Mouse (Mus musculus): Measurements from ENCODE around the gene Bap1. TPM values are rescaled to one million over a fixed set of nuclear protein-coding genes. Genes with fewer than 3 reads are reported as not detected.

Bap1 gene
- total and polyA plus RNA-seq, 3 experiments, result 59.5 to 72.0 (median 60.5) TPM

Other genes with a start within 250 kb of the Bap1 start
- 100 to 1,000 TPM; 234 to 254 TPM for gene Spcs1, start 249.8 kb upstream of the Bap1 start, total RNA-seq (2021)
- gene Spcs1, start 249.8 kb upstream of the Bap1 start, polyA plus RNA-seq (2012; rRNA removed), result 60.5 and 69.4 TPM in 2 replicates
- 10 to 100 TPM; 45.7 to 48.9 TPM for gene Pbrm1, start 232.3 kb upstream of the Bap1 start, total RNA-seq (2021)
- 9.3 and 9.7 TPM in 2 replicates for gene Pbrm1, start 232.3 kb upstream of the Bap1 start, polyA plus RNA-seq (2012; rRNA removed)
- 100 to 1,000 TPM in 1 of 2 experiments, 10 to 100 TPM in 1; 54.3 to 140 TPM for gene Gnl3, start 232.3 kb upstream of the Bap1 start, total RNA-seq (2021)
- gene Gnl3, start 232.3 kb upstream of the Bap1 start, polyA plus RNA-seq (2012; rRNA removed), result 5.8 and 8.3 TPM in 2 replicates
- 10 to 100 TPM; 71.2 to 84.4 TPM for gene Smim4, start 122.5 kb upstream of the Bap1 start, total RNA-seq (2021)
- 133 TPM in 2 replicates for gene Smim4, start 122.5 kb upstream of the Bap1 start, polyA plus RNA-seq (2012; rRNA removed)
- 10 to 100 TPM; 22.5 to 33.3 TPM for gene Nt5dc2, start 120.4 kb upstream of the Bap1 start, total RNA-seq (2021)
- gene Nt5dc2, start 120.4 kb upstream of the Bap1 start, polyA plus RNA-seq (2012; rRNA removed), result 107 and 124 TPM in 2 replicates
- 10 to 100 TPM; 55.8 to 67.6 TPM for gene Stab1, start 82.8 kb upstream of the Bap1 start, total RNA-seq (2021)
- gene Stab1, start 82.8 kb upstream of the Bap1 start, polyA plus RNA-seq (2012; rRNA removed), result 80.5 and 82.1 TPM in 2 replicates
- 1 to 10 TPM; 1.3 to 1.7 TPM for gene Tnnc1, start 43.1 kb upstream of the Bap1 start, total RNA-seq (2021)
- 0.36 TPM in 1 of 2 replicates, not detected in the other for gene Tnnc1, start 43.1 kb upstream of the Bap1 start, polyA plus RNA-seq (2012; rRNA removed)
- gene Nisch, start 34.5 kb upstream of the Bap1 start, total RNA-seq (2021), result 100 to 1,000 TPM; 249 to 309 TPM
- 412 and 462 TPM in 2 replicates for gene Nisch, start 34.5 kb upstream of the Bap1 start, polyA plus RNA-seq (2012; rRNA removed)
- gene Sema3g, start 33.6 kb upstream of the Bap1 start, total RNA-seq (2021), result 10 to 100 TPM in 1 of 2 experiments, 1 to 10 TPM in 1; 5.2 to 11.2 TPM
- gene Sema3g, start 33.6 kb upstream of the Bap1 start, polyA plus RNA-seq (2012; rRNA removed), result 8.7 and 10.9 TPM in 2 replicates
- gene Phf7, start 133 bp upstream of the Bap1 start, total RNA-seq (2021), result 1 to 10 TPM; 6.1 to 7.3 TPM
- gene Phf7, start 133 bp upstream of the Bap1 start, polyA plus RNA-seq (2012; rRNA removed), result 4.6 and 4.8 TPM in 2 replicates
- gene Dnah1, start 72.4 kb downstream of the Bap1 start, total RNA-seq (2021), result 1 to 10 TPM; 1.7 to 2.1 TPM
- gene Dnah1, start 72.4 kb downstream of the Bap1 start, polyA plus RNA-seq (2012; rRNA removed), result 0.71 and 1.3 TPM in 2 replicates
- 10 to 100 TPM; 37.3 to 53.5 TPM for gene Capn7, start 85.2 kb downstream of the Bap1 start, total RNA-seq (2021)
- gene Capn7, start 85.2 kb downstream of the Bap1 start, polyA plus RNA-seq (2012; rRNA removed), result 12.7 and 13.0 TPM in 2 replicates
- gene Sh3bp5, start 184.6 kb downstream of the Bap1 start, total RNA-seq (2021), result 100 to 1,000 TPM; 111 to 164 TPM
- 21.1 and 28.5 TPM in 2 replicates for gene Sh3bp5, start 184.6 kb downstream of the Bap1 start, polyA plus RNA-seq (2012; rRNA removed)
- gene Eaf1, start 242.9 kb downstream of the Bap1 start, total RNA-seq (2021), result 10 to 100 TPM; 51.9 to 76.2 TPM
- gene Eaf1, start 242.9 kb downstream of the Bap1 start, polyA plus RNA-seq (2012; rRNA removed), result 54.2 and 66.7 TPM in 2 replicates
- gene Mettl6, start 243.6 kb downstream of the Bap1 start, total RNA-seq (2021), result 10 to 100 TPM; 18.7 TPM
- 3.8 and 5.0 TPM in 2 replicates for gene Mettl6, start 243.6 kb downstream of the Bap1 start, polyA plus RNA-seq (2012; rRNA removed)

Data from adrenal gland, adult 2 months (tissue).